Mouse (Mus musculus) heart, embryonic 14.5 days (tissue): ENCODE measurements around the gene H2-M5. TPM values are rescaled to one million over a fixed set of nuclear protein-coding genes. Genes with fewer than 3 reads are reported as not detected.
"Not testable (repeated sequence)": the region's sequence is repeated elsewhere in the genome, so short reads cannot be mapped to it uniquely, and the experiment has no call there.

Experiments used
- ATAC-seq: fragments of 200-750 bp; cut with Nextera tagmentation; 2 replicates; pipeline ENCODE4 v1.8.0; 2017; ENCODE audit warnings: low read depth, moderate TSS enrichment; ENCODE audit not compliant: insufficient number of reproducible peaks, insufficient read depth, low FRiP score
- H3K27ac ChIP-seq, 2 experiments: fragments of 200-500 bp in 1 of 2; fragments of 300-500 bp in 1 of 2; sonication (generic) in 1 of 2; replicated peaks in 1 of 2; 2 replicates each; pipeline ENCODE4 v1.5.1; 2012 to 2014; ENCODE audit warnings: low read depth in 2 of 2, low read length in 2 of 2, control low read depth in 1 of 2, mild to moderate bottlenecking in 1 of 2, mixed read lengths in 1 of 2; ENCODE audit not compliant: control insufficient read depth in 1 of 2, insufficient read depth in 1 of 2
- H3K27me3 ChIP-seq: fragments of 300-500 bp; sonication (generic); 2 replicates; pipeline ENCODE4 v1.6.1; 2014; ENCODE audit warnings: mild to moderate bottlenecking, low read length, control low read depth; ENCODE audit not compliant: control insufficient read depth, insufficient read depth
- H3K36me3 ChIP-seq: fragments of 300-500 bp; sonication (generic); 2 replicates; pipeline ENCODE4 v1.6.1; 2014; ENCODE audit warnings: mild to moderate bottlenecking, control low read depth, low read length, mixed read lengths; ENCODE audit not compliant: control insufficient read depth, insufficient read depth
- H3K4me1 ChIP-seq, 2 experiments: fragments of 200-500 bp in 1 of 2; fragments of 300-500 bp in 1 of 2; sonication (generic) in 1 of 2; 2 replicates each; pipeline ENCODE4 v1.6.1; 2012 to 2014; ENCODE audit warnings: low read length in 2 of 2, control low read depth in 1 of 2, mixed read lengths in 1 of 2; ENCODE audit not compliant: control insufficient read depth in 2 of 2, insufficient read depth in 2 of 2
- H3K4me2 ChIP-seq: fragments of 300-500 bp; sonication (generic); 2 replicates; pipeline ENCODE4 v1.6.1; 2014; ENCODE audit warnings: mild to moderate bottlenecking, low read length
- H3K4me3 ChIP-seq, 2 experiments: fragments of 200-500 bp in 1 of 2; fragments of 300-500 bp in 1 of 2; sonication (generic) in 1 of 2; 2 replicates each; pipeline ENCODE4 v1.5.1; 2012 to 2014; ENCODE audit warnings: low read length in 2 of 2, mild to moderate bottlenecking in 2 of 2, control low read depth in 1 of 2, low read depth in 1 of 2, moderate library complexity in 1 of 2; ENCODE audit not compliant: control insufficient read depth in 1 of 2, insufficient read depth in 1 of 2
- H3K9ac ChIP-seq: fragments of 300-500 bp; sonication (generic); 2 replicates; pipeline ENCODE4 v1.6.1; 2014; ENCODE audit warnings: mild to moderate bottlenecking, low read length
- H3K9me3 ChIP-seq: fragments of 300-500 bp; sonication (generic); 2 replicates; pipeline ENCODE4 v1.6.1; 2016; ENCODE audit warnings: low read length, control low read depth; ENCODE audit not compliant: control insufficient read depth
- WGBS: fragments of 180-500 bp; shearing (Covaris S2); extraction: QIAGEN DNeasy Blood & Tissue Kit; methylation state at CpG from one replicate; pipeline ENCODE4 v1.1.7; 2014; 5-methylcytosine and 5-hydroxymethylcytosine counted together
- polyA plus RNA-seq: library from polyadenylated mRNA; unstranded; fragments of >200 nt; fragmentation: Nextera tagmentation; extraction: Ambion mirVana; gene quantifications from 2 replicates; pipeline ENCODE4 v1.2.1, GENCODE M21; 2014

H2-M5 gene
- polyA plus RNA-seq, 1 experiment from 2014 or later, result 0.23 TPM

DNA sequence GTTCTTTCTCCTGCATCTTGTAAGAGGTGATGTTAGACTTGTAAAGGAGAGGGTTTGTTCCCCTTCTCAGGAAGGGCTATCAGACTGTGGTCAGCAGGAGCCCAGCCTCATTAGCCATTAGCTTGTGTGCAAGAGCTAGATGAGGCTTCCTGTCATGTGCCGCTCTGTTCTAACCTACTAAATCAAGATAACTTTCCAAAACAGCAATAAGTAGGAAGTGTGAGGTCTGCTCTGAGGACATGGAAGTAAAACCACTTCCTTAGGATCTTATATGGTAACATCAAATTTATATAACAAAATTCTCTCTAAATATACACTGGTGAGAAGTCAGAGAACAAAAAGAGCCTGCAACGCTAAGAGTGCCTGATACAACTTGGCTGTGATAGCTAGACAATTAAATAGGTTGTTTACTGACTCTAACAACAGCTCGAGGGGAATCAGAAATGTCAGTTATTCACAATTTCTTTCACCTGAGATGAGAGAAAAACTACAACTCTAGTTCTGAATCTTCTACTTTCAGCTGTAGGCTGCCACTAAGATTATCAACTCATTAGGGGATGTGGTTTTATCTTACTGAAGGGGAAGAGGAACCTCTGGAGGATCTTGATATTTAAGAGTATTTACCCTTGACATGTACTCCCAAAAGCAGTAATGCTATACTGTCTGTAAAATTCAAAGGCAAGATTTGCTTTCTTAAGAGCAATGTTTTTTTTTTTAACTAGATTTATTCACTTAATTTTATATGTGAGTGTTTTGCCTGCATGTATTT, 3.2 kb upstream of the H2-M5 start:
- Histone ChIP-seq H3K27ac (no peak overlapping the region), H3K4me3 (no peak overlapping the region), H3K4me2 (no peak overlapping the region), H3K9ac (no peak overlapping the region), H3K27me3 (peaks cover 23% of the 10 kb centered on the region), H3K36me3 (no peaks in the 10 kb centered on the region), H3K4me1 (peaks cover 0 to 7% of the 10 kb centered on the region in 2 experiments; a peak in 2 of 4 replicates), H3K9me3 (no peaks in the 10 kb centered on the region)
- ATAC-seq, result no peak
- WGBS, result 56% methylated on average over 3 of the region's 3 CpGs

DNA sequence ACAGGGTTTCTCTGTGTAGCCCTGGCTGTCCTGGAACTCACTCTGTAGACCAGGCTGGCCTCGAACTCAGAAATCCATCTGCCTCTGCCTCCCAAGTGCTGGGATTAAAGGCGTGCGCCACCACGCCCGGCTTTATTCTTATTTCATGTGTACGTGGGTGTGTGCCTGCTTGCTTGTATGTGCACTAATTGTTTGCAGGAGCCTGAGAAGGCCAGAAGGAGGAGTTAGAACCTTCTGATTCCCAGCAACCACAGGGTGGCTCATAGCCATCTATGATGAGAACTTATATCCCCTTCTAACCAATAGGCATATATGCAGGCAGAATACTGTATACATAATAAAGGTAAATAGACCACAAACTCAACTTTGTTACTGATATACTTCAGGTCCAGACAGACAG, 1.3 kb upstream of the H2-M5 start:
- not testable (repeated sequence) for ATAC-seq, H3K4me3 ChIP-seq, H3K4me1 ChIP-seq, H3K9ac ChIP-seq, H3K4me2 ChIP-seq, H3K27ac ChIP-seq, H3K9me3 ChIP-seq, H3K36me3 ChIP-seq
- WGBS, result 87% methylated on average over 6 of the region's 6 CpGs
- H3K27me3 ChIP-seq, result peaks cover 26% of the 10 kb centered on the region

DNA sequence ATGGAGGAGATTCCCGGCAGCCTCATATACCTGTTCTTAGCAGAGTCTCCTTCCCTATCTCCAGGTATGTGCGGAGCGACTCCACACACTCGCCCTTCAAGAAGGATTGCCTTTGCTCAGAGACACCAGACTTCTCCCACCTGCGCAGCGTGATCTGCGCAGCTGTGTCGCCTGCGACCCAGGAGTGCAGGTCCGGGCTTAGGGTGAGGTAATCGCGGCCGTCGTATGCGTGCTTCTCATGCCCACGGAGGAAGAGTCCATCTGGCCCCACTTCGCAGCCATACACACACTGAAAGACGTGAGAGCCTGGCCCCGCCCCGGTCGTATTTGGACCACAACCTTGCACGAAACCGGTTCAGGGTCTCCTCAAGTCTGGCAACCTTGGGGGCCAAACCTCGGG, 862 bp downstream of the H2-M5 start:
- 5% methylated on average over 24 of the region's 24 CpGs for WGBS
- peaks cover 26% of the 10 kb centered on the region for H3K27me3 ChIP-seq
- H3K36me3 ChIP-seq, result no peaks in the 10 kb centered on the region
- no peak overlapping the region for H3K9ac ChIP-seq
- ATAC-seq, result no peak
- no peaks in the 10 kb centered on the region for H3K9me3 ChIP-seq
- H3K27ac ChIP-seq, result no peak overlapping the region
- peak overlapping the region; percentile 62 for H3K4me2 ChIP-seq
- peak overlapping the region; percentile 23 to 25 for H3K4me3 ChIP-seq
- peaks cover 0 to 7% of the 10 kb centered on the region in 2 experiments; a peak in 2 of 4 replicates for H3K4me1 ChIP-seq

DNA sequence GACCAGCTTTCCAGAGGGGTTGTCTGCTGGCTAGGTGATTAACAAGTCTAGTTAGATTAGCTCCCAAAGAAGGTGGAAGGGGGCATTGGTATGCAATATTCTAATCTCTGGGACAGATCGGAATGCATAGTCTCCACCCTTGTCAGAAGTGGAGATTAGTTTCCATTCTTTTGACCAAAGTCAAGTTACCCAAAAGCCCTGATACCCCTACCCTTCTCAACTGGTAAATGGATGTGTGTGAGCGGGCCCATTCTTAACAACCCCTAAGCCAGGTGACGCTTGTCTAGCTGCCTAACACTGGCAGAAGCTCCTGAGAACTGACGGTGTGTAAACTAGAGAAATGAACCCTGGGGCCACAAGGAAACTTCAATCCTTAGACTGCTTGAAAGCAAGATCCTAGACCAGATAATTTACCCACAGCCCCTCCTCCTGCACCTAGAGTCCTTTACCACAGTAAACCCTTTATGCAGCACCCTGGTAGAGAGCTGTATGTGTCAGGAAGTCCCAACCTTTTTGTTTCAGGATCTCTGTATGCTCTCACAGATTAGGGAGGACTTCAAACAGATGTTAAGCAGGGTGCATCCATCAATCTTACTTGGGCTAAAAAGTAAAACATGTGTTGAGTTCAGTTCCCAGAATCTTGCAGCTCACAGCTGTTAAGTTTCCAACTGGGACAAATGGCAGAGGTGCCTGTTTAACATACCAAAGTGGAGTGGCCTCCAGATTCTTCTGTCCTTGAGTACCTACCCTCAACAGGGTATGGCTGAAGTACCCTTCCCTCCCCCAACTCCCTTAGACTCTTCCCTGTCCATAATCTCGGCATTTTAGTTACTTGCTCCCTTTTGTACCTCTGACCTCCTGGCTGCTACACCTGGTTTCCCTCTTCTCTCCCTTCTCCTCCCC, 6.8 kb downstream of the H2-M5 start:
- WGBS, result 43% methylated on average over 5 of the region's 5 CpGs
- Histone ChIP-seq H3K4me3 (no peak overlapping the region), H3K9ac (no peak overlapping the region), H3K4me2 (no peak overlapping the region), H3K27ac (no peak overlapping the region), H3K9me3 (no peaks in the 10 kb centered on the region), H3K27me3 (peaks cover 2% of the 10 kb centered on the region), H3K36me3 (no peaks in the 10 kb centered on the region), H3K4me1 (peaks cover 0 to 3% of the 10 kb centered on the region in 2 experiments; a peak in 1 of 4 replicates)
- ATAC-seq, result no peak

DNA sequence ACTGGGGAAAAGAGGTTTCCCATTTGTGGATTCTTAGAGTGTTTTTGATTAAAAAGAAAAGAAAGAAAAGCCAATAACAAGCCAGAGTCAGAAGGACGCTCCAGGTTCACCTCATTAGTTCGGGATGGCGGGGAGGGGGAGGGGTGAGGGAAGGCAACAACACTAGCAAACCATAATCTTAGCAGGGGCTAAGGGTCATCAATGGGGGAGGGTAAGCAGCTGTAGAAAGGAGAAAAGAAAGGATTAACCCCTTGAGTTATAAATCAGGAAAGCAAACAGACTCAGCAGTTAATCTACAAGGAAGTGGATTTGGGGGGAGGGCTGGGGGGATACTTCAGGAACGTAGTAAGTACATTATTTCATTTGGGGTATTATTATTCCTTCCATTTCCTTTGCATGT, 7.5 kb downstream of the H2-M5 start:
- Histone ChIP-seq H3K9me3 (no peaks in the 10 kb centered on the region), H3K36me3 (no peaks in the 10 kb centered on the region), H3K9ac (peak overlapping the region; percentile 54), H3K27me3 (no peaks in the 10 kb centered on the region; the same call in 1 of the 2 replicates), H3K27ac (no peak overlapping the region), H3K4me2 (peak overlapping the region; percentile 69), H3K4me1 (peaks cover 0 to 3% of the 10 kb centered on the region in 2 experiments; a peak in 1 of 4 replicates), H3K4me3 (peak overlapping the region in 1 of 2 experiments; percentile 29; a peak in 2 of 4 replicates)
- whole genome bisulfite sequencing, result 4% methylated on average over 4 of the region's 4 CpGs
- ATAC-seq, result no peak

- Histone ChIP-seq H3K4me3 (peak within 1 kb of the TSS; percentile 29 to 33), H3K4me2 (peak within 1 kb of the TSS; percentile 69), H3K9me3 (no peaks in the 10 kb centered on the region), H3K36me3 (no peaks in the 10 kb centered on the region), H3K27me3 (no peaks in the 10 kb centered on the region; the same call in 1 of the 2 replicates), H3K4me1 (peaks cover 0 to 3% of the 10 kb centered on the region in 2 experiments; a peak in 1 of 4 replicates), H3K9ac (peak within 1 kb of the TSS; percentile 54), H3K27ac (no peak within 1 kb of the TSS)
- WGBS, result 4% methylated on average over 18 of the region's 18 CpGs
- peak; percentile 56; the same call in 1 of the 2 replicates for ATAC-seq
Observed at GRCm38 (mm10) chr17:36981221-36981813, 8.0 kb downstream of the H2-M5 start, which contains the start of gene 2410137M14Rik. Gene 2410137M14Rik (minus strand): TSS chr17:36981237.

DNA sequence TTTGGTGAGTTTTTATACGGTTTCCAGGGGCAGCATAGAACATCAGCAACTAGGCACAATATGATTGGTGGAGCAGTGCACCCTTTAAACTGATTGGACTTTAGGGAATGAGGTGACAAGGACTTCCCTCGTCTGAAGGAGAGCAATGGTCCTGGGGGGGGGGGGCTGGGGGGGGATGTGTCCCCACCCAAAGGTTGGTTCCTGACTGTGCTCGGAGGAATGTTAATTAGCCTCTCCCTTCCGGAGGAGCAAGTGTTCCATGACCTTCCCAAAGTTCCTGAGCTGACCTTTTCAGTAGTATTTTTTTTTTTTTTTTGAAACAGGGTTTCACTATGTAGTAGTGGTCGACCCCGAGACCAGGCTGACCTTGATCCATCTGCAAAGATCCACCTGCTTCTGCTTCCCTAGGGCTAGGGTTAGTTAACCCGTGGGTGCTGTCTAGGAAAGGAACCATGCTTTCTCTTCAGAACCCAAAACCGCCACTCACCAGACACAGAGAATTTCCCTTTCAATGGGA, 16.0 kb downstream of the H2-M5 start:
- Histone ChIP-seq H3K9ac (no peak overlapping the region), H3K4me3 (no peak overlapping the region), H3K9me3 (no peaks in the 10 kb centered on the region), H3K27me3 (no peaks in the 10 kb centered on the region; the same call in 1 of the 2 replicates), H3K36me3 (no peaks in the 10 kb centered on the region), H3K4me1 (no peaks in the 10 kb centered on the region), H3K4me2 (no peak overlapping the region), H3K27ac (no peak overlapping the region)
- WGBS, result 60% methylated on average over 8 of the region's 8 CpGs
- ATAC-seq, result no peak
